Mouse (Mus musculus) MEL (cell line): Measurements from ENCODE around the gene Dlgap1.

Source experiments
- BHLHE40 ChIP-seq: IDR thresholded peaks from 2 replicates; pipeline ENCODE4 v1.6.1; 2012; ENCODE audit warnings: low read depth, mild to moderate bottlenecking, inconsistent platforms, low read length, improper control_type of control experiment, borderline replicate concordance
- CTCF ChIP-seq, 3 experiments: IDR thresholded peaks in 2 of 3; conservative IDR thresholded peaks in 1 of 3; 2 replicates each; pipeline ENCODE4 v1.5.1; 2011 to 2012; ENCODE audit warnings: low read length in 3 of 3, low read depth in 2 of 3, mild to moderate bottlenecking in 2 of 3, improper control_type of control experiment in 1 of 3, inconsistent platforms in 1 of 3, mixed read lengths in 1 of 3, moderate library complexity in 1 of 3; ENCODE audit not compliant: control insufficient read depth in 1 of 3, insufficient read depth in 1 of 3, poor library complexity in 1 of 3, severe bottlenecking in 1 of 3
- ETS1 ChIP-seq: IDR thresholded peaks from 2 replicates; pipeline ENCODE4 v1.6.1; 2012; ENCODE audit warnings: low read depth, mild to moderate bottlenecking, inconsistent platforms, low read length, improper control_type of control experiment, moderate library complexity
- GATA1 ChIP-seq: IDR thresholded peaks from 2 replicates; pipeline ENCODE4 v1.6.1; 2011; ENCODE audit warnings: low read depth, low read length, improper control_type of control experiment
- MAX ChIP-seq: IDR thresholded peaks from 2 replicates; pipeline ENCODE4 v1.6.1; 2011; ENCODE audit warnings: low read length, improper control_type of control experiment
- NRF1 ChIP-seq: IDR thresholded peaks from 2 replicates; pipeline ENCODE4 v1.6.1; 2014; ENCODE audit warnings: low read depth, mild to moderate bottlenecking, inconsistent platforms, low read length, improper control_type of control experiment, moderate library complexity; ENCODE audit not compliant: poor library complexity, insufficient read depth, severe bottlenecking
- ZC3H11A ChIP-seq: IDR thresholded peaks from 2 replicates; pipeline ENCODE4 v1.6.1; 2012; ENCODE audit warnings: low read depth, mild to moderate bottlenecking, inconsistent platforms, low read length, improper control_type of control experiment

GRCm38 (mm10) chr17:70795196-70795595, 826.3 kb downstream of the Dlgap1 start:
- TF ChIP-seq ZC3H11A (no peak), BHLHE40 (no peak), CTCF (IDR thresholded peaks at IDR 0.05 in 2 of 3, conservative IDR thresholded peaks at IDR 0.05 in 1 of 3; ENCODE audit: control insufficient read depth in 1 of 3, insufficient read depth in 1 of 3, low read depth in 2 of 3, low read length in 3 of 3, poor library complexity in 1 of 3, severe bottlenecking in 1 of 3) (no peak), ETS1 (no peak), MAX (no peak), GATA1 (no peak), NRF1 (no peak)
